Mouse (Mus musculus) frontal cortex, adult 2 months (tissue): Measurements from ENCODE around the gene Tmem132d. TPM values are rescaled to one million over a fixed set of nuclear protein-coding genes. Genes with fewer than 3 reads are reported as not detected.

Experiments used
- DNase-seq, 2 experiments: peaks; one replicate each; pipeline ENCODE4 v3.0.0; 2022; ENCODE audit warnings: low spot score in 1 of 2; ENCODE audit errors: extremely low spot score in 1 of 2
- polyA plus RNA-seq: library from polyadenylated mRNA; depleted of rRNA; stranded (reverse); fragments of >200 nt; gene quantifications from 2 replicates; pipeline ENCODE4 v1.2.3, GENCODE M21; 2012

Tmem132d gene
- polyA plus RNA-seq, 1 experiment, result 21.5 TPM

GRCm38 (mm10) chr5:128412306-128412705, 20.6 kb downstream of the Tmem132d start:
- no peak for DNase-seq

GRCm38 (mm10) chr5:128407546-128407945, 25.3 kb downstream of the Tmem132d start:
- no peak for DNase-seq

- DNase-seq, result no peak
Observed at GRCm38 (mm10) chr5:128405071-128405470, 27.8 kb downstream of the Tmem132d start.

GRCm38 (mm10) chr5:128404223-128404622, 28.7 kb downstream of the Tmem132d start:
- DNase-seq, result no peak

DNA sequence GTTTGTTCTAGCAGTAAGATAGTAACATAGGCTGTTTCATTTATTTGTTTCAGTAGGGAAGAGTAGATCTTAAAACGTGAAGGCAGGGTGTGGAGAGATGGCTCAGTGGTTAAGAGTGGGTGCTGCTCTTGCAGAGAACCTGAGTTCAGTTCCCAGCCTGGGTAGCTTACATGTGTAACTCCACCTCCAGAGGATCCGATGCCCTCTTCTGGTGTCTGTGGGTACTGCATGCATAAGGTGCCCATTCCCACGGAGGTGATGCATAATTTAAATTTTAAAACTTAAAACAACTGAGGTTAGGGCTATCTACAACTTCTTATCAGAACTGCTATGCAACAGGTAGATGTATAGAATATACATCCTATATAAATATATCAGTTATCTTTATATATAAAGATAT, 40.5 kb downstream of the Tmem132d start:
- no peak for DNase-seq

DNA sequence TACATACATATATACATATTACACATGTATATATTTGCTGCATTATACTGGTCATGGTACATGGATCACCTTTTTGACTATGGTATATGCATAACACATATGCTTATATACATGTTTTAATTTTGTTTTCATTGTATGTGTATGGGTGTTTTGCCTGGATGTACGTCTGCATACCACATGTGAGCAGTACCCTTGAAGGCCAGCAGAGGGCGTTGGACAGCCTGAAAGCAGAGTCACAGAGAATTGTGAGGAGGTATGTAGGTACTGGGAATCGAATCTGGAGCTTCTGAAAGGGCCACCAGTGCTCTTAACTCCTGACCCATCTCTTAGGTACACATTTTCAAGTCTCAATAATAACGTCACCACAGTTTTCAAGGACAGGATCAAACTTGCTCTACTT, 43.2 kb downstream of the Tmem132d start:
- DNase-seq, result peak in 1 of 2 experiments; percentile 22

DNA sequence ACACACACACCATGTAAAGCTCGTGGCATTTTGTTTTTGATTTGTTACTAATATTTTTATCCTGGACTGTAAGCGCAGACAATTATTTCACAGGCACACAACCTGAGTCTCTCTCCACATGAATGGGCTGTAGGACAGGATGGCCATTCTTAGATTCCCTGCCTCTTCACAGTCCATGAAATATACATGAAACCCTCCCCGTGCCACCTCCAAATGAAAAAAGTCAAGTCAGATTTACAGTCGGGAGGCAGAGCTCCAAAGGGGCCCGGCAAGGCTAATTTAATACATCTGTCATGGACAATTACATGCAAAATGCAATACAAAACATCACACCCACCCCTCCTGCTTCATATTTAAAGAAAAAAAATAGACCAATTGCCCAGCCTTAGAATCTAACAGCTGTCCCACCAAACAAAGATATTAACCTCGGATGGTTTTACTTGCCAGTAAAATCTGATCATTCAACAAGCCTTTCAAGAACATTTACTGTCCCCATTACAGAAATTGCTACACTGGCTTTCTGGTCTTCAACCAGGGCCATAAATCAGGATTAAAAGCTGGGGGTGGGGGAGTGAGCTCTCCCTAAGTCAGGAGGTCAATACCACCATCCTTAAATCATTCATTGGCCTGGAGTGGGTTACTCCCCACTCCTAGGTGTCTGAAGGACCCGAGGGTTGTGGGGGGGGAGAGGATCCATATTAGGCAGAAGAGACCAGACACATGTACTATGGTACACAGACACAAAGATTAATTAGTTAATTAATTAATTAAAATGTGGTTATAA, 44.3 kb downstream of the Tmem132d start:
- DNase-seq, result no peak

DNA sequence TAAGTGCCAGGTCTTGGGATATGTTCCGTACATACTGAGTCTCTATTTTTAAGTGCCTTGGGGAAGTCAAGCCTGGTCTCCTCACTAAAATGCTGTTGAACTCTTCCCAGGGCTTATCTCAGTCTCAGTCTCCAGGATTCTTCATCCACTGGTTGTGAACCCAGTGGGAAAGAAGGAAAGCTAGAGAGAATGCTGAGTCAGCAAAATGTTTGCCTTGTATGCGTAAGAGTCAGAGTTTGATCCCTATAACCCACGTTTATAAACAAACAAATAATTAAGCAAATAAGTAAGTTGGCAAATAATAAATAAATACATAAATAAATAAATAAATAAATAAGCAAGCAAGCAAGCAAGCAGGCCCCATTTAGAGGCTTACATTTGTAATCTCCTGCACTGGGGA, 63.1 kb downstream of the Tmem132d start:
- DNase-seq, result no peak

DNA sequence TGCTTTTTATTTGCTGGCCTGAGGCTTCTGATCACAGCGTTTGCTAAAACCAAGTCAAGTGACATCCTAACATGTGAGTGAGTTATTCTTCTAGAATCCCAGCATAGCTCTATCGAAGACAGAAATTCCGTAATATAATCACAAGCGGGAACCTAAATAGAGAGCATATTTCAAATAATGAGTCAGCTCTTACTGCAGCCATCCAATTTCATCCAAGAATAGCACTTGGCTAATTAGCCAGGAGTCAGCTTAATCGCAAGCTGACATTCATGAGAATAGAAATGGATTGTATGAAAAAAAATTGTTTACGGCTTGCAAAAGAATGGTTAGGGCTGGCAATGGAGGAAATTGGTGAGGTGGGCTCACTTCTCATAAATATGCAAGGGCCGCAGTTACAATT, 63.8 kb downstream of the Tmem132d start:
- DNase-seq, result peak in 1 of 2 experiments; percentile 62

GRCm38 (mm10) chr5:128365261-128365985, 67.5 kb downstream of the Tmem132d start:
- peak; percentile 57 to 77 for DNase-seq

GRCm38 (mm10) chr5:128360946-128361675, 71.8 kb downstream of the Tmem132d start:
- peak; percentile 56 to 63 for DNase-seq

GRCm38 (mm10) chr5:128348835-128349234, 84.0 kb downstream of the Tmem132d start:
- DNase-seq, result no peak

GRCm38 (mm10) chr5:128336841-128337240, 96.0 kb downstream of the Tmem132d start:
- DNase-seq, result no peak

- DNase-seq, result no peak
Observed at GRCm38 (mm10) chr5:128332766-128333165, 100.1 kb downstream of the Tmem132d start.

DNA sequence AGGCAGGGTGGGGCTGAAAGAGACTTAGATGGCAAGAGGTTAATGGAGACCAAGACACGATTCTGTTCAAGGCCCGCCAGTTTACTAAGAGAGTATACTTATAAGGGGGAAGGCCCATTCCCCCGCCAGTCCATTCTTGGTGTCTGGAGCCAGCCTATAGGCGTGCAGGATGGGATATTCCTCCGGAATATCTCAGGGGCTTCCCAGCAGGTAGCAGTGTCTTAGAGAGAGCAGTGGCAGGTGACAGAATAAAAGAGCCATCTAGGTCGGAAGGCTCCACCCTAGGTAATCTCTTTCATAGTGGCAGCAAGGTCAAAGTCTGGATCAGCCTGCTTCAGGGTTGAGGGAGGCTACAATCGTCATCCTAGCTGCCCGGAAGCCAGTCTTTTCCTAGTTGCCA, 102.5 kb downstream of the Tmem132d start:
- no peak for DNase-seq

DNA sequence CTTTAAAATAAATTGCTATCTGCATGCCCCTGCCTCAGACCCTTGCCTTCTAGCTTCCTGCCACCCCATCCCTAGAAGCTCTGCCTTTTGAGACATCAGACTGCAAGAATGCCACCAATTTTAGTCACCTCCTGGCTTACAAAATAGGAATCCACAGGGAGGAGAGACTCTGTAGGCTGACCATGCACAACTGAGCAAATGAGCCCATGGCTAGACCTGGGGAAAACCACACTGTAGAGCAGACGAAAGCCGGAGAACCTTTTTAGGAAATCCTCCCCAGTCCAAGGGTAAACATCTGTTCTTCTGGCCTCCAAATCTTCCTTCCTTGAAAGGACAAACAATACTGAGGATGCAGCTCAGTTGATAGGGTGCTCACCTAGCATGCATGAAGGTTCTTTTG, 130.5 kb downstream of the Tmem132d start:
- DNase-seq, result peak in 1 of 2 experiments; percentile 11

DNA sequence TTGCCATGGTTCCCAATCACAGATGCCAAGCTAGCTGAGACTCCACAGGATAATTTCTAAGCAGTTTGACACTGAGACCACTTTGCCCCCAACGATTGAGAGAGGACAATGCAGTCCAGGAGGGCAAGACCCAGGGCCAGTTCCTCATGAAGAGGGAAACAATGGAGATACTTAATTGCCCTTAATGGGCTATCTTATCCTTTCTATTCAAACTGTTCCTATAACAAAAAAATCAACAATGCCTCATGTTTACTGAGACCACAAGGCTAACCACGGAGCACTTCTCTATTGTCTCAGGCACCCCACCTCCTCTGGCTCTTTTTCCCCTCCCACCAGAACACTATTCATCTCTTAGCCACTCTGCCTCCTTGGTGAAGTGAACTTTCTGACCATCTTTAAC, 141.7 kb downstream of the Tmem132d start:
- DNase-seq, result no peak

DNA sequence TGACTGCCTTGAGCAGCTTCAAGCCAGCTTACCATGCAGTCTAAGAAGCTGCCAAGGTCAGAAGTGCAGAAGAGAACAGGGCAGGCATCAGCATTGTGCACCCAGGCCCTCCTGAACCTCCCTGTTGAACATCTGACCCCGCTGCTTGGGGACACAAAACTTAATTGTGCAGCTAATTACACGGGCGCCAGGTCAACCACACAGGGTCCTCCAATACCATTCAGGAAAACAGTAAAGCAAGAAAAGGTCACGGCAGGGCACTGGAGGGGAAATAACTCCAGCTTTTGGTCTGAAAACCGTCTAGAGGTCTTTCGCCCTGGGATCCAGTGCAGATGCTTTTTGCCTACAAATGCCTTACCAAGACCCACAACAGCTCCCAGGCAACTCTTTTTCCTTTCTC, 159.6 kb downstream of the Tmem132d start:
- no peak for DNase-seq

DNA sequence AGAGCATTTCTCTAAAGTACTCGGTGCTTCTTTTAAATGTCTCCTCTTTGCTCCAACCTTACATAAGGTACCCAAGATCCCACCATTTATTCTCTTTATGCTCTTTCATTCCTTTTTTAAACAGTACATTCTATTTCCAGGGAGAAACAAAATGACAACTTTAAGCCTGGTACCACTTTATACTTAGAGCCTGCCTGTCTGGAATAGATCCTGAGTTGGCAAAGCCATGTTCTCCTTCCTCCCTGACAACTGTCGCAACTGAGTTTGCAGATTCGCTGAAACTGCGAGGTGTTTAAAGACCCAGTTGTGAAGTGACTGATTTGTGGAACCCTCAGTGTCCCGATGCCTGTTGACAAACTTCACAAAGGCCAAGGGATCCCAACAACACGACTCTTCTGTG, 165.5 kb downstream of the Tmem132d start:
- peak; percentile 36 to 53 for DNase-seq

DNA sequence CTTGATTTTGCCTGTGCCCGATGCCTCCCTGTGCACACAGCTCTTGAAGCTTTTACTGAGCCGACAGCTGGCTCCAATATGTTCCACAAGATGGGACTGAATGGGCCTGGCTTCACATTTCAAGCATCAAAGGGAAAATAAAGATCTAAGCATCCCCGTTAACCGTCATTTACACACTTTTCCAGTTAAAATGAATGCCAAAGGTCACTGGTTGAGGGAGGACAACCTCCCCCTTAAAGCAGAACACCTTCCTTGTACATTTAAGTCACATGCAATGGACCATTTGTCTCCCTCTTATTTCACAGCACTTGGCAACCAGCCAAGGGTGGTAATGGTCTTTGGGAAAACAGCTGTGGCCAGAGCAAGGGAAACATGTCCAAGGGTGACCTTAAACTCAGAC, 188.7 kb downstream of the Tmem132d start:
- DNase-seq, result no peak

GRCm38 (mm10) chr5:128236638-128237335, 196.1 kb downstream of the Tmem132d start:
- DNase-seq, result no peak
